Mouse (Mus musculus): Measurements from ENCODE around the gene Skap1.

GRCm38 (mm10) chr11:96757421-96757820 lies 293.0 kb downstream of the Skap1 start:
- no peak for TF ChIP-seq CTCF (IDR thresholded peaks at IDR 0.05; ENCODE audit: extremely low read depth, insufficient read depth, low read length)
- no peak for TF ChIP-seq POLR2A (IDR thresholded peaks at IDR 0.05; ENCODE audit: extremely low read depth, insufficient read depth, low read length)
